Comparison of ENCODE assay signal across 7 mouse cellular contexts in the genomic region with DNA sequence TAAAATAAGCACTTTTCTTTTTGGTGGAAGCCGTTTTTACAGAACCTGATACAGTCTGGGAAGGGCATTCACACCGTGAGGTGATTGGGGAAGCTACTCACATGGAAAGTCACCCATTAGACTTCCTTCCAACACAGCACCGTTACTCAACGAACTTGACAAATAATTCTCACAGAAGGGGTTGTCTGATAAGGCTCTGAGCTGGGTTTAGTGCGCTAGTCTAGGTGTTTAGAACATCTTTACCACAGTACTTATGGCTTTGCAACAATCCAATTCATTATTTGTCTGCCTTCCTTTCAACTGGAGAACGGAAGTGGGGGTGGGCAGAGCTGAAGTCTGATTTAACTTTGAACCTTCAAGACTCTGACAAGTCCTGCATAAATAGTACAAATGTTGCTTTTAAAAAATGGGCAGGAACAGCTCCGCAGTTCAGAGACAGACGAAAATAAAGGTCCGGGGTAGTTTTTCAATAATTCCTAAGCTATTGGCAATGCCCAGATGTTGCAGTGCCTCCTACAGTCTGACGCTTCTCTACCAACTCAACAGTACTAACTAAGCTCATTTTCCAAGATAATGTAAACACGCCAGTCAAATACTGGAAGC. TPM values are rescaled to one million over a fixed set of nuclear protein-coding genes. Genes with fewer than 3 reads are reported as not detected.
DNase-seq lines count a peak whose midpoint lies in the region; ATAC-seq and TF ChIP-seq lines count a peak whose summit lies in the region.

No protein-coding gene starts in this region.

- H3K4me3 ChIP-seq in CH12.LX (replicated peaks in 1 of 3; ENCODE audit: low read depth in 2 of 3, low read length in 2 of 3, poor library complexity in 1 of 3), result peak overlapping the region; percentile 78 to 88 (median 86)
- peak overlapping the region; percentile 84 for H3K4me3 ChIP-seq in intestine, embryonic 16.5 days (ENCODE audit: low read length)
- H3K4me3 ChIP-seq in megakaryocyte, embryonic 14.5 days (replicated peaks), result peak overlapping the region; percentile 97

- no peak for TF ChIP-seq EP300 in CH12.LX (IDR thresholded peaks at IDR 0.05; ENCODE audit: low read length)

- peak; percentile 43 for ATAC-seq in erythroid progenitor cell, adult 5-6 weeks (replicated peaks; ENCODE audit: low FRiP score, poor library complexity, severe bottlenecking)
- peak; percentile 27 for ATAC-seq in intestine, embryonic 16.5 days

- DNase-seq in B cell, adult 2 months, result peak; percentile 42 to 46
- DNase-seq in CH12.LX (ENCODE audit: extremely low read depth) (peak; percentile 27), adipocyte (ENCODE audit: low spot score) (no peak)
- DNase-seq in thymus, postnatal 25 days, result peak; percentile 68

- no peaks in the 10 kb centered on the region for H3K27me3 ChIP-seq in CH12.LX (replicated peaks)
- H3K27me3 ChIP-seq in intestine, embryonic 16.5 days (replicated peaks; ENCODE audit: control insufficient read depth, insufficient read depth, low read length), result no peaks in the 10 kb centered on the region
- no peaks in the 10 kb centered on the region for H3K27me3 ChIP-seq in megakaryocyte, embryonic 14.5 days (replicated peaks)

- H3K9ac ChIP-seq in CH12.LX (ENCODE audit: insufficient read depth, low read depth), result peak overlapping the region; percentile 39
- peak overlapping the region; percentile 87 for H3K9ac ChIP-seq in intestine, embryonic 16.5 days (ENCODE audit: low read depth, low read length)

- peak; percentile 32 for TF ChIP-seq RAD21 in CH12.LX (IDR thresholded peaks at IDR 0.05; ENCODE audit: low read depth, low read length)

- H3K36me3 ChIP-seq in CH12.LX (replicated peaks in 1 of 2; ENCODE audit: control insufficient read depth in 1 of 2, insufficient read depth in 1 of 2, low read length in 1 of 2), result peaks cover 2 to 16% of the 10 kb centered on the region in 2 experiments
- H3K36me3 ChIP-seq in intestine, embryonic 16.5 days (ENCODE audit: control insufficient read depth, insufficient read depth, low read length), result no peaks in the 10 kb centered on the region
- H3K36me3 ChIP-seq in megakaryocyte, embryonic 14.5 days (replicated peaks; ENCODE audit: low read length), result peaks cover 5% of the 10 kb centered on the region

- H3K4me1 ChIP-seq in CH12.LX (ENCODE audit: control insufficient read depth in 1 of 2, insufficient read depth in 2 of 2), result peaks cover 4 to 34% of the 10 kb centered on the region in 2 experiments
- peaks cover 6% of the 10 kb centered on the region; the same call in 1 of the 2 replicates for H3K4me1 ChIP-seq in intestine, embryonic 16.5 days (ENCODE audit: control insufficient read depth, insufficient read depth, low read length)
- H3K4me1 ChIP-seq in megakaryocyte, embryonic 14.5 days, result peaks cover 35% of the 10 kb centered on the region

- dilution Hi-C loops in CH12.LX (cut with MboI; ENCODE audit: extremely low pct_ligation_motif_present, extremely low pct_unique_long_range_greater_than_20kb, low sequenced_read_pairs), result no loop called here

- 8% methylated on average over 11 of the region's 11 CpGs for WGBS in intestine, embryonic 16.5 days

- peak overlapping the region; percentile 87 for H3K4me2 ChIP-seq in CH12.LX (ENCODE audit: insufficient read depth, low read depth, poor library complexity, severe bottlenecking)
- peak overlapping the region; percentile 84 for H3K4me2 ChIP-seq in intestine, embryonic 16.5 days (ENCODE audit: low read depth, low read length)

- H3K27ac ChIP-seq in CH12.LX (ENCODE audit: insufficient read depth, low read depth), result no peak overlapping the region
- peak overlapping the region; percentile 73 for H3K27ac ChIP-seq in intestine, embryonic 16.5 days (ENCODE audit: low read length)

- no peaks in the 10 kb centered on the region for H3K9me3 ChIP-seq in CH12.LX (replicated peaks; ENCODE audit: low read length)
- no peaks in the 10 kb centered on the region for H3K9me3 ChIP-seq in intestine, embryonic 16.5 days (ENCODE audit: control insufficient read depth, low read length)
- no peaks in the 10 kb centered on the region for H3K9me3 ChIP-seq in megakaryocyte, embryonic 14.5 days

- H3K79me2 ChIP-seq in CH12.LX (replicated peaks; ENCODE audit: control insufficient read depth, extremely low read depth, insufficient read depth, poor library complexity, severe bottlenecking), result no peaks in the 10 kb centered on the region

- TF ChIP-seq POLR2A in CH12.LX (IDR thresholded peaks at IDR 0.05; ENCODE audit: low read depth, low read length), result no peak

- in situ Hi-C loops in CH12.LX (cut with MboI; ENCODE audit: low pct_ligation_motif_present, low pct_unique_long_range_greater_than_20kb, low sequenced_read_pairs), result no loop called here

- peak in 1 of 2 experiments; percentile 55; a peak in 2 of 4 replicates for TF ChIP-seq CTCF in CH12.LX (conservative IDR thresholded peaks at IDR 0.05 in 1 of 2, IDR thresholded peaks at IDR 0.05 in 1 of 2; ENCODE audit: low read depth in 2 of 2, low read length in 2 of 2)

TF ChIP-seq in CH12.LX, 34 proteins besides CTCF, POLR2A, EP300 and RAD21:
- TF ChIP-seq USF1 (IDR thresholded peaks at IDR 0.05; ENCODE audit: low read depth, low read length) (no peak), ZMIZ1 (IDR thresholded peaks at IDR 0.05; ENCODE audit: low read depth, low read length) (no peak), CHD1 (IDR thresholded peaks at IDR 0.05; ENCODE audit: low read depth, low read length) (0 out of 2 replicates have a peak, but pooled peaks have one; percentile 28), ZC3H11A (IDR thresholded peaks at IDR 0.05; ENCODE audit: low read depth, low read length) (no peak), ETS1 (conservative IDR thresholded peaks at IDR 0.05; ENCODE audit: low read depth, low read length) (no peak), MAFK (IDR thresholded peaks at IDR 0.05; ENCODE audit: insufficient replicate concordance, low read length) (peak; percentile 11; the same call in 1 of the 2 replicates), SMC3 (IDR thresholded peaks at IDR 0.05; ENCODE audit: low read depth, low read length) (peak; percentile 31), ZNF384 (IDR thresholded peaks at IDR 0.05; ENCODE audit: low read depth, low read length) (no peak), HCFC1 (IDR thresholded peaks at IDR 0.05; ENCODE audit: low read depth, low read length) (no peak), USF2 (conservative IDR thresholded peaks at IDR 0.05; ENCODE audit: low read depth, low read length) (no peak), BHLHE40 (IDR thresholded peaks at IDR 0.05; ENCODE audit: low read depth, low read length) (no peak), SIN3A (IDR thresholded peaks at IDR 0.05; ENCODE audit: low read length) (peak; percentile 66), E2F4 (IDR thresholded peaks at IDR 0.05; ENCODE audit: insufficient replicate concordance, low read depth, low read length) (no peak), UBTF (IDR thresholded peaks at IDR 0.05; ENCODE audit: low read depth, low read length) (no peak)

RNA-seq across cellular contexts. Expression of a gene that starts 0.9 kb away (rescaled TPM):
- total RNA-seq in CH12.LX (2012; rRNA removed), result 17.7 and 19.3 TPM in 2 replicates
- total RNA-seq in CH12.LX (2014; rRNA removed), result 38.1 and 43.5 TPM in 2 replicates
- polyA plus RNA-seq in CH12.LX (2012; ENCODE audit: insufficient read length, low read depth), result 55.7 and 63.4 TPM in 2 replicates
- 21.4 and 26.3 TPM in 2 replicates for total RNA-seq in erythroid progenitor cell, adult 5-6 weeks (2015; ENCODE audit: low replicate concordance)
- total RNA-seq in erythroid progenitor cell, adult 5-6 weeks (2017; ENCODE audit: low replicate concordance), result 9.1 and 11.0 TPM in 2 replicates
- polyA plus RNA-seq in intestine, embryonic 16.5 days (2015; fragmentation: Nextera tagmentation; extraction: Ambion mirVana), result 39.9 and 42.2 TPM in 2 replicates
- polyA plus RNA-seq in megakaryocyte, embryonic 14.5 days (2012; ENCODE audit: insufficient read depth, low replicate concordance), result 1.4 TPM in 1 of 2 replicates, not detected in the other

RNA-seq across cellular contexts. Expression of a gene that starts 24.1 kb away (rescaled TPM):
- 0.72 and 0.97 TPM in 2 replicates for total RNA-seq in CH12.LX (2012; rRNA removed)
- 8.8 and 10.1 TPM in 2 replicates for total RNA-seq in CH12.LX (2014; rRNA removed)
- polyA plus RNA-seq in CH12.LX (2012; ENCODE audit: insufficient read length, low read depth), result 5.7 and 6.0 TPM in 2 replicates
- total RNA-seq in erythroid progenitor cell, adult 5-6 weeks (2015; ENCODE audit: low replicate concordance), result 2.9 and 5.0 TPM in 2 replicates
- total RNA-seq in erythroid progenitor cell, adult 5-6 weeks (2017; ENCODE audit: low replicate concordance), result 7.7 and 11.2 TPM in 2 replicates
- polyA plus RNA-seq in intestine, embryonic 16.5 days (2015; fragmentation: Nextera tagmentation; extraction: Ambion mirVana), result 5.7 and 5.8 TPM in 2 replicates
- polyA plus RNA-seq in megakaryocyte, embryonic 14.5 days (2012; ENCODE audit: insufficient read depth, low replicate concordance), result 0.25 TPM in 1 of 2 replicates, not detected in the other

RNA-seq across cellular contexts. Expression of a gene that starts 51.5 kb away (rescaled TPM):
- total RNA-seq in CH12.LX (2012; rRNA removed) (not detected in 2 replicates), CH12.LX (2014; rRNA removed) (not detected in 2 replicates)
- not detected in 2 replicates for polyA plus RNA-seq in CH12.LX (2012; ENCODE audit: insufficient read length, low read depth)
- not detected in 2 replicates for total RNA-seq in erythroid progenitor cell, adult 5-6 weeks (2015; ENCODE audit: low replicate concordance)
- total RNA-seq in erythroid progenitor cell, adult 5-6 weeks (2017; ENCODE audit: low replicate concordance), result not detected in 2 replicates
- 3.6 and 4.0 TPM in 2 replicates for polyA plus RNA-seq in intestine, embryonic 16.5 days (2015; fragmentation: Nextera tagmentation; extraction: Ambion mirVana)
- polyA plus RNA-seq in megakaryocyte, embryonic 14.5 days (2012; ENCODE audit: insufficient read depth, low replicate concordance), result not detected in 2 replicates

RNA-seq across cellular contexts. Expression of a gene that starts 56.9 kb away (rescaled TPM):
- total RNA-seq in CH12.LX (2012; rRNA removed) (0.08 and 0.13 TPM in 2 replicates), CH12.LX (2014; rRNA removed) (0.65 and 1.0 TPM in 2 replicates)
- 0.87 and 1.0 TPM in 2 replicates for polyA plus RNA-seq in CH12.LX (2012; ENCODE audit: insufficient read length, low read depth)
- total RNA-seq in erythroid progenitor cell, adult 5-6 weeks (2015; ENCODE audit: low replicate concordance), result 2.5 and 9.2 TPM in 2 replicates
- total RNA-seq in erythroid progenitor cell, adult 5-6 weeks (2017; ENCODE audit: low replicate concordance), result 2.3 and 4.5 TPM in 2 replicates
- 0.70 and 1.6 TPM in 2 replicates for polyA plus RNA-seq in intestine, embryonic 16.5 days (2015; fragmentation: Nextera tagmentation; extraction: Ambion mirVana)
- 1.9 TPM in 1 of 2 replicates, not detected in the other for polyA plus RNA-seq in megakaryocyte, embryonic 14.5 days (2012; ENCODE audit: insufficient read depth, low replicate concordance)

Comparison
In these comparisons a context has a peak if more than half of its experiments do, and no peak if none do; other contexts are left out.
1. RNA of a gene that starts 0.9 kb away (polyA plus RNA-seq): 55.7 to 63.4 TPM in CH12.LX and 39.9 to 42.2 TPM in intestine, embryonic 16.5 days; 1.4 TPM in megakaryocyte, embryonic 14.5 days; every median in the first group is over 10 times any median in the second.
2. Peak in every context shown above with its lines, with median percentiles within 50 percentile points of each other: H3K4me3 ChIP-seq.